ENCODE assay signal across 19 mouse cellular contexts in genomic region chr4:155856071-155856470, GRCm38 (mm10). TPM values are rescaled to one million over a fixed set of nuclear protein-coding genes. Genes with fewer than 3 reads are reported as not detected.
DNase-seq lines count a peak whose midpoint lies in the region; ATAC-seq lines count a peak whose summit lies in the region.
"Had no signal": no experiment of that assay in that cellular context is flagged by ENCODE, and none has a peak within 500 bp of the region (broad histone marks: within the 10 kb centered on the region; RNA-seq: fewer than 3 reads in every experiment).

No protein-coding gene starts in this region.

- peak; percentile 34; the same call in 1 of the 2 replicates for ATAC-seq in common myeloid progenitor, adult 5-6 weeks (replicated peaks; ENCODE audit: low read depth, poor library complexity, severe bottlenecking)
- ATAC-seq: activated CD4-positive, CD25-positive, alpha-beta regulatory T cell, adult 4 months; forebrain, embryonic 15.5 days; hindbrain, postnatal 0 days; inflammation-experienced regulatory T-cells, adult 6 months; intestine, embryonic 16.5 days had no signal

- peak; percentile 59 for DNase-seq in cerebellum, adult 11-12 months
- no peak for DNase-seq in cerebellum, postnatal 14 days
- peak; percentile 44 to 61 for DNase-seq in cerebellum, postnatal 25 days
- DNase-seq in cerebellum, adult 9-10 months: no peak
- DNase-seq in heart, adult 11 months: peak; percentile 84
- no peak for DNase-seq in heart, postnatal 14 days
- DNase-seq in lung, postnatal 25 days (ENCODE audit: low spot score): no peak
- DNase-seq: adrenal gland, postnatal 25 days; embryo, embryonic 11 days; heart, adult 18-20 months; heart, postnatal 10 days; heart, postnatal 4 days; kidney, adult 18-20 months had no signal

- intact Hi-C loops in heart, postnatal 14 days (cut with DNase I): no loop called here

RNA-seq across cellular contexts. Expression of gene Tas1r3, which starts 7.1 kb away (rescaled TPM):
- total RNA-seq in heart, postnatal 14 days (2021): under 1 TPM; 0.26 to 0.32 TPM
- 0.09 TPM in 1 of 2 replicates, not detected in the other for total RNA-seq in common myeloid progenitor, adult 5-6 weeks (2017)

RNA-seq across cellular contexts. Expression of gene Dvl1, which starts 8.9 kb away (rescaled TPM):
- total RNA-seq in heart, postnatal 14 days (2021): 10 to 100 TPM; 41.1 to 46.6 TPM
- 9.2 and 11.4 TPM in 2 replicates for total RNA-seq in common myeloid progenitor, adult 5-6 weeks (2017)

RNA-seq across cellular contexts. Expression of gene Cptp, which starts 13.2 kb away (rescaled TPM):
- total RNA-seq in heart, postnatal 14 days (2021): 10 to 100 TPM in 1 of 2 experiments, 1 to 10 TPM in 1; 9.9 to 10.6 TPM
- 9.2 and 10.2 TPM in 2 replicates for total RNA-seq in common myeloid progenitor, adult 5-6 weeks (2017)

RNA-seq across cellular contexts. Expression of gene Ints11, which starts 13.3 kb away (rescaled TPM):
- total RNA-seq in heart, postnatal 14 days (2021): 10 to 100 TPM; 16.9 to 19.5 TPM
- 17.5 and 25.1 TPM in 2 replicates for total RNA-seq in common myeloid progenitor, adult 5-6 weeks (2017)

RNA-seq across cellular contexts. Expression of gene Mxra8, which starts 16.6 kb away (rescaled TPM):
- total RNA-seq in heart, postnatal 14 days (2021): 10 to 100 TPM; 46.9 to 58.4 TPM
- total RNA-seq in common myeloid progenitor, adult 5-6 weeks (2017): not detected in 2 replicates

Comparison
In these comparisons a context has a peak if more than half of its experiments do, and no peak if none do; other contexts are left out.
1. DNase-seq: peak in cerebellum, adult 11-12 months (single experiment), cerebellum, postnatal 25 days (2 of 2) and heart, adult 11 months (single experiment); none in cerebellum, postnatal 14 days (0 of 2), cerebellum, adult 9-10 months (single experiment), heart, postnatal 14 days (0 of 2) and lung, postnatal 25 days (single experiment).